Mouse (Mus musculus): Measurements from ENCODE around the gene Cers2. TPM values are rescaled to one million over a fixed set of nuclear protein-coding genes. Genes with fewer than 3 reads are reported as not detected.
A peak's percentile ranks its signal among the peaks of the same experiment; 100 is the strongest.

Gene Cers2
- polyA plus RNA-seq, 1 experiment from 2014 or later, result 252 TPM

GRCm38 (mm10) chr3:95282865-95283588 lies 31.6 kb upstream of the Cers2 start:
- Histone ChIP-seq H3K36me3 (ENCODE audit: inconsistent target) (peaks cover 8% of the 10 kb centered on the region), H3K27ac (peak overlapping the region; percentile 96), H3K79me2 (ENCODE audit: inconsistent target) (peaks cover 86% of the 10 kb centered on the region), H3K4me3 (ENCODE audit: inconsistent target) (peak overlapping the region; percentile 91)
- WGBS (ENCODE audit: missing documents), result 1% methylated on average over 51 of the region's 51 CpGs

GRCm38 (mm10) chr3:95283589-95283941 lies 31.0 kb upstream of the Cers2 start:
- Histone ChIP-seq H3K79me2 (ENCODE audit: inconsistent target) (peaks cover 86% of the 10 kb centered on the region), H3K36me3 (ENCODE audit: inconsistent target) (peaks cover 13% of the 10 kb centered on the region), H3K4me3 (ENCODE audit: inconsistent target) (peak overlapping the region; percentile 91), H3K27ac (peak overlapping the region; percentile 96)
- WGBS (ENCODE audit: missing documents), result 2% methylated on average over 7 of the region's 7 CpGs

- Histone ChIP-seq H3K4me3 (ENCODE audit: inconsistent target) (peak overlapping the region; percentile 91), H3K79me2 (ENCODE audit: inconsistent target) (peaks cover 84% of the 10 kb centered on the region), H3K36me3 (ENCODE audit: inconsistent target) (peaks cover 16% of the 10 kb centered on the region), H3K27ac (peak overlapping the region; percentile 96)
- WGBS (ENCODE audit: missing documents), result 20% methylated on average over 1 of the region's 1 CpGs
Observed at GRCm38 (mm10) chr3:95284062-95284461, 30.5 kb upstream of the Cers2 start.

GRCm38 (mm10) chr3:95284501-95285281 lies 29.9 kb upstream of the Cers2 start:
- H3K4me3 ChIP-seq (ENCODE audit: inconsistent target), result peak overlapping the region; percentile 91
- WGBS (ENCODE audit: missing documents), result 92% methylated on average over 11 of the region's 12 CpGs
- H3K79me2 ChIP-seq (ENCODE audit: inconsistent target), result peaks cover 84% of the 10 kb centered on the region
- peaks cover 22% of the 10 kb centered on the region for H3K36me3 ChIP-seq (ENCODE audit: inconsistent target)
- peak overlapping the region; percentile 96 for H3K27ac ChIP-seq

GRCm38 (mm10) chr3:95285390-95285789 lies 29.2 kb upstream of the Cers2 start:
- H3K27ac ChIP-seq, result peak overlapping the region; percentile 96
- no peak overlapping the region; the same call in 1 of the 2 replicates for H3K4me3 ChIP-seq (ENCODE audit: inconsistent target)
- peaks cover 29% of the 10 kb centered on the region for H3K36me3 ChIP-seq (ENCODE audit: inconsistent target)
- peaks cover 85% of the 10 kb centered on the region for H3K79me2 ChIP-seq (ENCODE audit: inconsistent target)
- 98% methylated on average over 5 of the region's 5 CpGs for WGBS (ENCODE audit: missing documents)

- Histone ChIP-seq H3K79me2 (ENCODE audit: inconsistent target) (peaks cover 78% of the 10 kb centered on the region), H3K36me3 (ENCODE audit: inconsistent target) (peaks cover 34% of the 10 kb centered on the region), H3K27ac (peak overlapping the region; percentile 96), H3K4me3 (ENCODE audit: inconsistent target) (no peak overlapping the region; the same call in 1 of the 2 replicates)
- WGBS (ENCODE audit: missing documents), result 89% methylated on average over 5 of the region's 5 CpGs
Observed at GRCm38 (mm10) chr3:95286011-95286410, 28.6 kb upstream of the Cers2 start.

GRCm38 (mm10) chr3:95286510-95286909 lies 28.1 kb upstream of the Cers2 start:
- Histone ChIP-seq H3K4me3 (ENCODE audit: inconsistent target) (peak overlapping the region; percentile 1; the same call in 1 of the 2 replicates), H3K36me3 (ENCODE audit: inconsistent target) (peaks cover 34% of the 10 kb centered on the region), H3K27ac (peak overlapping the region; percentile 96), H3K79me2 (ENCODE audit: inconsistent target) (peaks cover 74% of the 10 kb centered on the region)
- WGBS (ENCODE audit: missing documents), result 65% methylated on average over 7 of the region's 7 CpGs

- Histone ChIP-seq H3K36me3 (ENCODE audit: inconsistent target) (peaks cover 34% of the 10 kb centered on the region), H3K27ac (peak overlapping the region; percentile 96), H3K4me3 (ENCODE audit: inconsistent target) (no peak overlapping the region), H3K79me2 (ENCODE audit: inconsistent target) (peaks cover 73% of the 10 kb centered on the region)
- 100% methylated on average over 1 of the region's 3 CpGs for whole genome bisulfite sequencing (ENCODE audit: missing documents)
Observed at GRCm38 (mm10) chr3:95287541-95287940, 27.1 kb upstream of the Cers2 start.

- Histone ChIP-seq H3K4me3 (ENCODE audit: inconsistent target) (no peak overlapping the region), H3K27ac (no peak overlapping the region), H3K36me3 (ENCODE audit: inconsistent target) (peaks cover 34% of the 10 kb centered on the region), H3K79me2 (ENCODE audit: inconsistent target) (peaks cover 58% of the 10 kb centered on the region)
- 94% methylated on average over 4 of the region's 4 CpGs for WGBS (ENCODE audit: missing documents)
Observed at GRCm38 (mm10) chr3:95289419-95289818, 25.2 kb upstream of the Cers2 start.

GRCm38 (mm10) chr3:95290156-95290555 lies 24.4 kb upstream of the Cers2 start:
- peaks cover 50% of the 10 kb centered on the region for H3K79me2 ChIP-seq (ENCODE audit: inconsistent target)
- H3K36me3 ChIP-seq (ENCODE audit: inconsistent target), result peaks cover 38% of the 10 kb centered on the region
- no peak overlapping the region for H3K4me3 ChIP-seq (ENCODE audit: inconsistent target)
- H3K27ac ChIP-seq, result no peak overlapping the region
- 91% methylated on average over 6 of the region's 6 CpGs for WGBS (ENCODE audit: missing documents)

GRCm38 (mm10) chr3:95291041-95291440 lies 23.6 kb upstream of the Cers2 start:
- no peak overlapping the region for H3K27ac ChIP-seq
- H3K36me3 ChIP-seq (ENCODE audit: inconsistent target), result peaks cover 45% of the 10 kb centered on the region
- 77% methylated on average over 4 of the region's 4 CpGs for WGBS (ENCODE audit: missing documents)
- no peak overlapping the region for H3K4me3 ChIP-seq (ENCODE audit: inconsistent target)
- peaks cover 42% of the 10 kb centered on the region for H3K79me2 ChIP-seq (ENCODE audit: inconsistent target)

GRCm38 (mm10) chr3:95292899-95293298 lies 21.7 kb upstream of the Cers2 start:
- H3K27ac ChIP-seq, result peak overlapping the region; percentile 96
- H3K79me2 ChIP-seq (ENCODE audit: inconsistent target), result peaks cover 23% of the 10 kb centered on the region
- H3K36me3 ChIP-seq (ENCODE audit: inconsistent target), result peaks cover 57% of the 10 kb centered on the region
- H3K4me3 ChIP-seq (ENCODE audit: inconsistent target), result no peak overlapping the region
- 85% methylated on average over 2 of the region's 2 CpGs for WGBS (ENCODE audit: missing documents)

- H3K27ac ChIP-seq, result peak overlapping the region; percentile 96
- H3K36me3 ChIP-seq (ENCODE audit: inconsistent target), result peaks cover 51% of the 10 kb centered on the region; the same call in 1 of the 2 replicates
- 2% methylated on average over 11 of the region's 11 CpGs for WGBS (ENCODE audit: missing documents)
- H3K79me2 ChIP-seq (ENCODE audit: inconsistent target), result peaks cover 17% of the 10 kb centered on the region; the same call in 1 of the 2 replicates
- H3K4me3 ChIP-seq (ENCODE audit: inconsistent target), result no peak overlapping the region
Observed at GRCm38 (mm10) chr3:95293537-95293936, 21.1 kb upstream of the Cers2 start.

- Histone ChIP-seq H3K27ac (peak overlapping the region; percentile 96), H3K36me3 (ENCODE audit: inconsistent target) (peaks cover 46% of the 10 kb centered on the region; the same call in 1 of the 2 replicates), H3K4me3 (ENCODE audit: inconsistent target) (no peak overlapping the region), H3K79me2 (ENCODE audit: inconsistent target) (peaks cover 11% of the 10 kb centered on the region; the same call in 1 of the 2 replicates)
- 37% methylated on average over 7 of the region's 7 CpGs for WGBS (ENCODE audit: missing documents)
Observed at GRCm38 (mm10) chr3:95294316-95294715, 20.3 kb upstream of the Cers2 start.

- WGBS (ENCODE audit: missing documents), result 80% methylated on average over 5 of the region's 5 CpGs
- Histone ChIP-seq H3K36me3 (ENCODE audit: inconsistent target) (peaks cover 45% of the 10 kb centered on the region), H3K79me2 (ENCODE audit: inconsistent target) (peaks cover 7% of the 10 kb centered on the region; the same call in 1 of the 2 replicates), H3K27ac (peak overlapping the region; percentile 96), H3K4me3 (ENCODE audit: inconsistent target) (no peak overlapping the region)
Observed at GRCm38 (mm10) chr3:95294718-95295117, 19.9 kb upstream of the Cers2 start.

All from macrophage (primary cell).